Mouse (Mus musculus): ENCODE data around the gene Mymk. TPM values are rescaled to one million over a fixed set of nuclear protein-coding genes. Genes with fewer than 3 reads are reported as not detected.

Gene Mymk
- polyA plus RNA-seq, 1 experiment from 2014 or later, result 3.4 TPM

DNA sequence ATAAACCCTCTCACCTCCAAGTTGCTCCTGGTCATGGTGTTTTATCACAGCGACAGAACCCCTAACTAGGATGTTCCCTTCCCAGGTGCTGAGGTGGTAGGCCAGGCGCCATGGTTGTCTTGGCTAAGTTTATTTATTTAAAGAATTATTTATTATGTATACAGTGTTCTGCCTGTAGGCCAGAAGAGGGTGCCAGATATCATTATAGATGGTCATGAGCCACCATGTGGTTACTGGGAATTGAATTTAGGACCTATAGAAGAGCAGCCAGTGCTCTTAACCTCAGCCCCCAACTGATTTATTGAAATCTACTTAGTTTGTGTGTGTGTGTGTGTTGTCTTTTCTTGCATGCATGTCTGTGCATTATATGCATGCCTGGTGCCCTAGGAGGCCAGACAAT lies 39.6 kb downstream of the Mymk start:
- no peak overlapping the region for H3K4me2 ChIP-seq
- no peaks in the 10 kb centered on the region for H3K9me3 ChIP-seq (replicated peaks)
- H3K27ac ChIP-seq (replicated peaks), result no peak overlapping the region
- 73% methylated on average over 2 of the region's 2 CpGs for WGBS
- H3K9ac ChIP-seq (replicated peaks), result no peak overlapping the region
- no peaks in the 10 kb centered on the region for H3K36me3 ChIP-seq
- no peak for ATAC-seq (ENCODE audit: low FRiP score)
- peaks cover 9% of the 10 kb centered on the region for H3K4me1 ChIP-seq
- 0 out of 2 replicates have a peak, but pooled peaks cover 3% of the 10 kb centered on the region for H3K27me3 ChIP-seq (replicated peaks)
- no peak overlapping the region for H3K4me3 ChIP-seq (replicated peaks)

DNA sequence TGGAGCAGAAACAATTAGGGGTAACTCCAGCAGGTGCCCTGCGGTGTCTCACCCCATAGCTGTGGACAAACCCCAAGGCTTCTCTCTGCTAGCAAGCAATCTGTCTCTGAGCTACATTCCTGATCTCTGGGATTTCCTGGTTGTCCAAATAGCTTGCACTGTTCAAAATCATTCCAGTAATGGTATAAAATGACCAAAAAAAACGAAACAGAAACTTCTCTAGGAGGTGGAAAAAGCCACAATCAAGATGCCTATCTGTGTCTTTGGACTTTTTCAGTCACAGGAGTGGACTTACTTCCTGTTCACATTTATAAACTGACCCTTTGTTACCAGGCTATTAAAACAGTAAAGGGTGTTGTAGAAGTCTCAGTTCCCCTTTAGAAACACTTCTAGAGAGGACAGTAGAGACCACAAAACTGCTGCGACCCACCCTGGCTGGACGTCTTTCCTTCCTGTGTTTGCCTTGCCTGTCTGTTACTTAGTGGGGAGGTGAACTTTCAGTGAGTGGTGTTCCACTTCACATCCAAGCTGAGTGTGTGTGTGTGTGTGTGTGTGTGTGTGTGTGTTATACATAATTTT lies 43.5 kb downstream of the Mymk start:
- WGBS, result 74% methylated on average over 4 of the region's 4 CpGs
- Histone ChIP-seq H3K4me3 (replicated peaks) (peak overlapping the region; percentile 49), H3K36me3 (no peaks in the 10 kb centered on the region), H3K27ac (replicated peaks) (peak overlapping the region; percentile 67), H3K4me2 (peak overlapping the region; percentile 74), H3K4me1 (peaks cover 18% of the 10 kb centered on the region), H3K9ac (replicated peaks) (peak overlapping the region; percentile 45), H3K27me3 (replicated peaks) (0 out of 2 replicates have a peak, but pooled peaks cover 3% of the 10 kb centered on the region), H3K9me3 (replicated peaks) (no peaks in the 10 kb centered on the region)
- no peak for ATAC-seq (ENCODE audit: low FRiP score)

DNA sequence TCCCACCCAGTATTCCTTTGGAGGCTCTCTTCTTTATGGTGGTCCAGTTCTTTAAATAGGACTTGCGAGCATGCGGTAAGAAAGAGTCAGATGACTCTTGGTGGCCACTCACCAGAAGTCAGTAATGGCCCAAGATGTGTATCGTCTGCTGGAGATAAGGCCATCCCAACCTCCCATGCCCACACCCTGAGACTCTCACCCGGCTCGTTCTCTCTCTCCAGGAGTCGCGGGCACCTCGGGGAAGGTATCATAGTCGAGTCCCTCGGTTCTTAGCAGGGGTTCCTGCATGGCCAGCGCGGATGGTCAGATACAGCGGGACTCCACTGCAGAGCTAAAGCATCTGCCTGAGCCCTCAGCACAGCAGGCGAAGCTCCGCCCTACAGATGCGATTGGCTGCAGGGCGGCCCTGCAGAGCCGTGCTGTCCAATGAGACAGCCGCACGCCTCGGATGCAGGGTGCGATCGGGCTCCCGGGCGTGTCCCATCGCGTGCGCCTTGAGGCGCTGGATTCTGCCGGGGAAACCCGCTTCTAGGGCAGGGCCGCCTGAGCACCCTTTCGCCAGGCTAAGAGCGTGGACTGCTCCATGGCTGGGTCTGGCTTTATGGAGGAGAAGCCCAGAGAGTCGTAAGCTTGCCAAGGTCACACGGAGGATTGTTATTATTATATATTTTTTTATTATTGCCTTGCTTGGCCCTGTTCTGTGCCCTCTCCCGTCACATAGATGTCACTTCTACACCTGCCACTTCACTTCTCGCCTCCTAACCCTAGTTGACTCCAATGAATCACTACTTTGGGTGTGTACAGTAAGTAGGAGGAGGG lies 44.2 kb downstream of the Mymk start, which contains the start of gene Slc2a6:
TSS of gene Slc2a6 (minus strand) at position 381 of the 819 bp plus-strand sequence.
- Histone ChIP-seq H3K27me3 (replicated peaks) (0 out of 2 replicates have a peak, but pooled peaks cover 3% of the 10 kb centered on the region), H3K36me3 (no peaks in the 10 kb centered on the region), H3K4me3 (replicated peaks) (peak within 1 kb of the TSS; percentile 49), H3K4me1 (peaks cover 18% of the 10 kb centered on the region), H3K9ac (replicated peaks) (peak within 1 kb of the TSS; percentile 52), H3K27ac (replicated peaks) (peak within 1 kb of the TSS; percentile 80), H3K9me3 (replicated peaks) (no peaks in the 10 kb centered on the region), H3K4me2 (peak within 1 kb of the TSS; percentile 74)
- 2% methylated on average over 38 of the region's 38 CpGs for WGBS
- peak; percentile 99 for ATAC-seq (ENCODE audit: low FRiP score)

DNA sequence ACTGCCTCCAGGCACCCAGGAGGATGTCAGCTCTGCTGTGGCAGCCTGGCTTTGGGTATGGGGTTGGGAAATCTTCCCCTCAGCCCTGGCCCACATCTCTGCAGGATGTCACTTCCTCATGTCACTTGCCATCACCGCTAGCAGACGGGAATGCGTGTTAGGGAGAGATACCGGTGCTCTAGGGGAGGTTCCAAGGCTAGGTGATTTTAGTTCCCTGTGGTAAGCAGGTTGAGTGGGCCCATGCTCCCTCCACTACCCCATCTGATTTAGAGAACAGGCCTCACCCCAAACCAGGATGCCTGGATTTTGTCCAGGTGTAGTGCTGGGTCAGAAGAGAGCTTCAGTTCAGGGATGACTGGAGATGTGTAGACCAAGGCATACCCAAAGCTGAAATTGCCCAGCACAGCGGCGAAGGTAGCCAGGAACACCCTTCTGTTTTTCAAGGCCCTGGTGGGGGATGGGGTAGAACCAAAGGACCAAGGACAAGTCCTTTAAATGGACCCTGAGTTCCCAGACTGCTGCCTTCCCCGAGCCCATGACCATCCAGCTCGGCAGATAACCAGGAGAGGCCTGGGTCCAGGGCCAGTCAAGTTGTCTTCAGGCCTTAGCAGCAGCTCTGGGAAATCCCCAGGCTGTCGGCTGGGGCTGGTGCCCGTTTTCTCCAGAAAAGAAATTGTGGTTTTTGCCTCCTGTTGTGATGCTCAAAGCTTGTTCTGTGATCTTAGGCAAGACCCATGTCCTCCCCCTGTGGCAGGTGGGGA lies 44.9 kb downstream of the Mymk start:
- H3K27me3 ChIP-seq (replicated peaks), result 0 out of 2 replicates have a peak, but pooled peaks cover 3% of the 10 kb centered on the region
- H3K36me3 ChIP-seq, result no peaks in the 10 kb centered on the region
- H3K4me2 ChIP-seq, result peak overlapping the region; percentile 74
- peak overlapping the region; percentile 52 for H3K9ac ChIP-seq (replicated peaks)
- no peaks in the 10 kb centered on the region for H3K9me3 ChIP-seq (replicated peaks)
- WGBS, result 63% methylated on average over 10 of the region's 10 CpGs
- peaks cover 18% of the 10 kb centered on the region for H3K4me1 ChIP-seq
- H3K4me3 ChIP-seq (replicated peaks), result peak overlapping the region; percentile 49
- H3K27ac ChIP-seq (replicated peaks), result peak overlapping the region; percentile 80
- no peak for ATAC-seq (ENCODE audit: low FRiP score)

DNA sequence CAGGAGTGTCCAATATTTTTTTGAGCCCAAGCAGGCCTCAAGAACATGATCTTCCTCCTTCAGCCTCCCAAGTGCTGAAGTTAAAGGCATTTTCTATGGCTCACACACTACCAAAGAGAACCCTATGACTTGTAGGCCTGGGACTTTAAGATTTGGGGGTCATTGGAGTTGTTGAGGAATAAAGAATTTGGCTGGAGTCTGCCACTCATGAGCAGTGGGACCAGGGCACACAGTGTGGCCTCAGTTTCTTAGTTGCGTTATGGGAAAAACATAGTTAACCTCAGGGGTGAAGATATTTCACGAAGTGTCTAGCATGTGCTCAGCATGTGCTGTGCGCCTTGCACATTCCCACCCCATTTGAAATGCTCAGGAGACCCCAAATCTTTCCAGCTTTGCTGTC lies 45.6 kb downstream of the Mymk start:
- Histone ChIP-seq H3K36me3 (peaks cover under 1% of the 10 kb centered on the region; the same call in 1 of the 2 replicates), H3K9ac (replicated peaks) (no peak overlapping the region), H3K4me3 (replicated peaks) (no peak overlapping the region), H3K27ac (replicated peaks) (no peak overlapping the region), H3K9me3 (replicated peaks) (no peaks in the 10 kb centered on the region), H3K27me3 (replicated peaks) (0 out of 2 replicates have a peak, but pooled peaks cover 3% of the 10 kb centered on the region), H3K4me2 (0 out of 2 replicates have a peak overlapping the region, but pooled peaks have one; percentile 74), H3K4me1 (peaks cover 18% of the 10 kb centered on the region)
- ATAC-seq (ENCODE audit: low FRiP score), result no peak
- WGBS, result 99% methylated on average over 3 of the region's 3 CpGs

DNA sequence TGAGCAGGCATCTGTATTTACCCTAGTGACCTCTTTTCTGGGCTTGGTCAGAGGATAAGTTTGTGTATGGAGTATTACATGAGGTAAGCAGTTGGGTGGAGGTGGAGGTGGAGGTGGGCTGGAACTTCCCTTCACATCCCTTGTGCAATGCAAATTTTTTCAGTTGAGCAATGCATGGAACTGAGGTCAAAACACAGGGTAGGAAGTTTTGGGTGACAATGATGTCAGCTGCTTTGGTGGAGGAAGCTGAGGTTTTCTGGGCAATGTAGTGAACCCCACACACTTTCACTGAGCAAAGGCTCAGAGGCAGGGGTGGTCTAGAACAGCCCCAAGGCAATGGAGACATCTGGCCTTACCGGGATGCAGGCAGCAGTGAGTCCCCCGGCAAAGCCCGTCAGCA lies 46.4 kb downstream of the Mymk start:
- peaks cover 18% of the 10 kb centered on the region for H3K4me1 ChIP-seq
- H3K9ac ChIP-seq (replicated peaks), result no peak overlapping the region
- H3K4me3 ChIP-seq (replicated peaks), result no peak overlapping the region
- 81% methylated on average over 3 of the region's 3 CpGs for WGBS
- ATAC-seq (ENCODE audit: low FRiP score), result no peak
- H3K4me2 ChIP-seq, result no peak overlapping the region
- H3K9me3 ChIP-seq (replicated peaks), result no peaks in the 10 kb centered on the region
- 0 out of 2 replicates have a peak, but pooled peaks cover 3% of the 10 kb centered on the region for H3K27me3 ChIP-seq (replicated peaks)
- H3K36me3 ChIP-seq, result peaks cover 4% of the 10 kb centered on the region; the same call in 1 of the 2 replicates
- no peak overlapping the region for H3K27ac ChIP-seq (replicated peaks)

DNA sequence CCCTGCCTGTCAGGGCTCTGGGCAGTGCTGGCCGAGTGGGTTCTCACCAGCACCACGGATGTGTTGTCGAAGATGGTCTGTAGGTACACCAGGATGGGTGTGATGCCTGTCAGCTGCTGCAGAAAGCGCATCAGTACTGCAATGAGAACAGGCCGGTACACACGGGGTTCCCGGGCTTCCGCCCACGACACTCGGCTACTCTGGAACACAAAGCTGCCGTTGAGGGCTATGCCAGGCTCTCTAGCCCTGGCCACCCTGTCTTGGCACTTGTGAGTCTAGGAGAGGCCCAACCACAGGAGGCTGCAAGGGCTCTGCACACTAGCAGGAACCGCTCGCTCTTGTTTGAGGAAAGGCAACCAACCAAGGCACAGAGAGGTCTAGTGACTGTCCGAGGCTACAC lies 47.8 kb downstream of the Mymk start:
- H3K27ac ChIP-seq (replicated peaks), result no peak overlapping the region
- H3K4me3 ChIP-seq (replicated peaks), result no peak overlapping the region
- H3K4me1 ChIP-seq, result peaks cover 18% of the 10 kb centered on the region
- H3K27me3 ChIP-seq (replicated peaks), result 0 out of 2 replicates have a peak, but pooled peaks cover under 1% of the 10 kb centered on the region
- peaks cover 14% of the 10 kb centered on the region for H3K36me3 ChIP-seq
- no peak overlapping the region for H3K4me2 ChIP-seq
- no peak for ATAC-seq (ENCODE audit: low FRiP score)
- WGBS, result 88% methylated on average over 14 of the region's 14 CpGs
- no peak overlapping the region for H3K9ac ChIP-seq (replicated peaks)
- H3K9me3 ChIP-seq (replicated peaks), result no peaks in the 10 kb centered on the region

DNA sequence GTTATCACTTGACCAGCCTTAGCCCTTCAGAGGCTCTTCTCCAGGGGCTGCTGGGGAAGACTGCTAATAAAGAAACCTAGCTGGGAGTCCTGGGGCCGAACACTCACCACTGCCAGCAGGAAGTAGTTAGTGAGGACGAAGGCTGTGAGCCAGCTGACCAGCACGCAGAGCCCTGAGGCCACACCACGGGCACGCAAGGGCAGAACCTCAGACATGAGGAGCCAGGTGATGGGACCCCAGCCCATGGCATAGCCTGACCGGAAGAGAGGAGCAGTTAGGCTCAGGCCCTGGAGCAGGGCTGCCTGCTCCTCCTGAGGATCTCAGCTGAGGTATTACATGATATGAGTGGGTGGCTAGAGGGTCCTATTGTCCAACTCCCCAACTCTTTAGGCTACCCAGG lies 49.4 kb downstream of the Mymk start:
- ATAC-seq (ENCODE audit: low FRiP score), result no peak

DNA sequence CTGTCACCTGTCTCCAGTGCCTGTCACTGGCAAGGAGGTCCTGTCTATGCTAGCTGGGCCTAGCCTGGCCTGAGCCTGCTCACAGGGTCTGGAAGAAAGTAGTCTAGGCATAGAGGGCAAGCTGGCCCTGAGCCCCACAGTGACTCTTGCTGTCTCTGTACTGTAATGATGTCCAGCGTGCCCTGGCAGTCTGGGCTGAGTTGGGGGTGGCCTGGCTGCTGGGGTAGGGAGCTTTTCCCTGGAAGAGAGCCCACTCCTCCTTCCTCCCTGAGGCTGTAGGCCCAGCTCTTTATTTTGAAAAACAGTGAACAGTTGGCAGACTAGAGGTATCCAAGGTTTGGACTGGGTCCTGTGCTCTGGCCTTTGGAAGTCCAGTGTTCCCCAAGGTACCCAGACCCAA lies 50.9 kb downstream of the Mymk start:
- WGBS, result 77% methylated on average over 1 of the region's 1 CpGs
- H3K4me1 ChIP-seq, result no peaks in the 10 kb centered on the region
- H3K9me3 ChIP-seq (replicated peaks), result no peaks in the 10 kb centered on the region
- H3K4me3 ChIP-seq (replicated peaks), result no peak overlapping the region
- H3K36me3 ChIP-seq, result peaks cover 45% of the 10 kb centered on the region
- no peak overlapping the region for H3K27ac ChIP-seq (replicated peaks)
- H3K27me3 ChIP-seq (replicated peaks), result no peaks in the 10 kb centered on the region
- ATAC-seq (ENCODE audit: low FRiP score), result no peak
- no peak overlapping the region for H3K4me2 ChIP-seq
- H3K9ac ChIP-seq (replicated peaks), result no peak overlapping the region

More for the DNA sequence above, 49.4 kb downstream of the Mymk start:
- no peaks in the 10 kb centered on the region for H3K27me3 ChIP-seq (replicated peaks)
- H3K4me2 ChIP-seq, result no peak overlapping the region
- WGBS, result 86% methylated on average over 6 of the region's 6 CpGs
- H3K36me3 ChIP-seq, result peaks cover 30% of the 10 kb centered on the region
- H3K27ac ChIP-seq (replicated peaks), result no peak overlapping the region
- H3K4me1 ChIP-seq, result peaks cover 11% of the 10 kb centered on the region
- H3K9me3 ChIP-seq (replicated peaks), result no peaks in the 10 kb centered on the region
- no peak overlapping the region for H3K4me3 ChIP-seq (replicated peaks)
- no peak overlapping the region for H3K9ac ChIP-seq (replicated peaks)

DNA sequence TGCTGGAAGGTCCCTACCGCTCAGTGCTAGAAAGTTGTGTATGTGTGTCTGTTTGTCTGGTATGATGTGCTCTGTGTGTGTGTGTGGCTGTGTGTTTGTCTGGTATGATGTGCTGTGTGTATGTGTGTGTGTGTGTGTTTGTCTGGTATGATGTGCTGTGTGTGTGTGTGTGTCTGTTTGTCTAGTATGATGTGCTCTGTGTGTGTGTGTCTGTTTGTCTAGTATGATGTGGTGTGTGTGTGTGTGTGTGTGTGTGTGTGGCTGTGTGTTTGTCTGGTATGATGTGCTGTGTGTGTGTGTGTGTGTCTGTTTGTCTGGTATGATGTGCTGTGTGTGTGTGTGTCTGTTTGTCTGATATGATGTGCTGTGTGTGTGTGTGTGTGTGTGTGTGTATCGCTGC lies 52.4 kb downstream of the Mymk start:
- no peaks in the 10 kb centered on the region for H3K27me3 ChIP-seq (replicated peaks)
- H3K4me2 ChIP-seq, result no peak overlapping the region
- no peak overlapping the region for H3K27ac ChIP-seq (replicated peaks)
- ATAC-seq (ENCODE audit: low FRiP score), result no peak
- H3K4me1 ChIP-seq, result no peaks in the 10 kb centered on the region
- no peak overlapping the region for H3K4me3 ChIP-seq (replicated peaks)
- peaks cover 60% of the 10 kb centered on the region for H3K36me3 ChIP-seq
- no peaks in the 10 kb centered on the region for H3K9me3 ChIP-seq (replicated peaks)
- 95% methylated on average over 2 of the region's 2 CpGs for WGBS
- H3K9ac ChIP-seq (replicated peaks), result no peak overlapping the region

DNA sequence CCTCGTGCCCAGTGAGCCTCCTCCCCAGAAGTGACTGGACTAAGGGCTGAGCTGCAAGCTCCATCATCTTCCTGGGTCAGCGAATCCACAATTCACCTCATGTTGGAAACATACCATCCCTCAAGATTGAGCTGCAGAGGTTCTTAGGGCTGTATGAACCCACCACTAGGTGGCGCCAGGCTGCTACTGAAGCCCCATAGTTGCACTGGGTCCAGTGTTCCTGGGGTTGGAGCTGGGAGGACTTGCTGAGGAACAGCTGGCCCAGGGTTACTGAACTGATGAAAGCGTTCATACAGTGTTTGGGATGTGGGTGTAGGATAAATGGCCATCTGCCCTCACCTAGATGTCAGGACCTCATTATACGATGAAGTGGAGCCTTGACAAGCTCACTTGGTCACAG lies 54.2 kb downstream of the Mymk start:
- H3K4me3 ChIP-seq (replicated peaks), result no peak overlapping the region
- 55% methylated on average over 5 of the region's 5 CpGs for WGBS
- H3K27me3 ChIP-seq (replicated peaks), result no peaks in the 10 kb centered on the region
- H3K27ac ChIP-seq (replicated peaks), result no peak overlapping the region
- no peak for ATAC-seq (ENCODE audit: low FRiP score)
- H3K4me1 ChIP-seq, result no peaks in the 10 kb centered on the region
- H3K9me3 ChIP-seq (replicated peaks), result no peaks in the 10 kb centered on the region
- no peak overlapping the region for H3K9ac ChIP-seq (replicated peaks)
- H3K4me2 ChIP-seq, result no peak overlapping the region
- H3K36me3 ChIP-seq, result peaks cover 74% of the 10 kb centered on the region
